12 mouse cellular contexts compared by ENCODE assay signal in the genomic region with DNA sequence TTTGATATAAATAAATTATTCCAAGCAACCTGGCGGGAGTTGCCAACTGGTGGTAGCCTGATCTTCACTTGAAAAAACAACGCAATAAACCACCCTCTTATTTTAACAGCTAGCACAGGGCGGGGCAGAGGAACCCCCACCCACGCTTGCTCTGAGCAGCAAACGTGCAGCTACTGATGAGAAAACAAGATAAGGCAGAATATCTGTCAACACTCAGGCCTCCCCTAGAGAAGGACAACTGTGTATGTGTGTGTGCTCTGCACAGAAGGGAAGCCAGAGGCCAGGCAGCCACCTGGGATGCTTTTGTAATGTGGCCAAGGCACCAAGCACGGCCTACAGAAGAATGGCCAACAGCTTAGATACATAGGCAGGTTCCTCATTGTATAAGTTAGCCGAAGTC. TPM values are rescaled to one million over a fixed set of nuclear protein-coding genes. Genes with fewer than 3 reads are reported as not detected.
DNase-seq lines count a peak whose midpoint lies in the region; ATAC-seq and TF ChIP-seq lines count a peak whose summit lies in the region.
"Had no signal": no experiment of that assay in that cellular context is flagged by ENCODE, and none has a peak within 500 bp of the region (broad histone marks: within the 10 kb centered on the region; RNA-seq: fewer than 3 reads in every experiment).

No protein-coding gene starts in this region.

- intact Hi-C loops in heart, adult 2 months (cut with DNase I): no loop called here

- whole genome bisulfite sequencing in heart, embryonic 13.5 days: 32% methylated on average over 7 of the region's 7 CpGs
- WGBS in heart, adult 2 months: 37% methylated on average over 7 of the region's 7 CpGs
- 16% methylated on average over 7 of the region's 7 CpGs for WGBS in liver, embryonic 15.5 days (ENCODE audit: insufficient replicate concordance)
- WGBS in midbrain, embryonic 11.5 days: 75% methylated on average over 7 of the region's 7 CpGs

- H3K79me2 ChIP-seq in heart, adult 2 months (replicated peaks; ENCODE audit: control insufficient read depth, insufficient read depth, low read length): no peaks in the 10 kb centered on the region

- no peak for TF ChIP-seq POLR2A in heart, adult 2 months (IDR thresholded peaks at IDR 0.05; ENCODE audit: insufficient read depth, low read depth, low read length)
- no peak for TF ChIP-seq POLR2A in testis, adult 2 months (IDR thresholded peaks at IDR 0.05; ENCODE audit: control insufficient read depth, low read depth, low read length)

- no peak for TF ChIP-seq CTCF in heart, adult 2 months (IDR thresholded peaks at IDR 0.05)
- TF ChIP-seq CTCF in testis, adult 2 months (IDR thresholded peaks at IDR 0.05; ENCODE audit: control insufficient read depth, insufficient read depth, insufficient replicate concordance, low read depth, low read length): no peak

- peaks cover 62% of the 10 kb centered on the region for H3K4me1 ChIP-seq in heart, embryonic 13.5 days
- H3K4me1 ChIP-seq in heart, adult 2 months (ENCODE audit: control insufficient read depth, insufficient read depth, low read length): peaks cover 7% of the 10 kb centered on the region
- H3K4me1 ChIP-seq in testis, adult 2 months (ENCODE audit: control insufficient read depth, insufficient read depth, low read length): peaks cover 7% of the 10 kb centered on the region
- H3K4me1 ChIP-seq in liver, embryonic 15.5 days (replicated peaks): peaks cover 29% of the 10 kb centered on the region
- no peaks in the 10 kb centered on the region for H3K4me1 ChIP-seq in midbrain, embryonic 11.5 days (ENCODE audit: control insufficient read depth, insufficient read depth, low read length)

- ATAC-seq in heart, embryonic 13.5 days (ENCODE audit: extremely low read depth, insufficient number of reproducible peaks, low FRiP score, low TSS enrichment): no peak
- peak; percentile 91 for ATAC-seq in liver, embryonic 15.5 days (ENCODE audit: insufficient read depth)
- ATAC-seq in midbrain, embryonic 11.5 days (ENCODE audit: low FRiP score): no peak
- ATAC-seq: Patski had no signal

- H3K9me3 ChIP-seq in heart, embryonic 13.5 days: no peaks in the 10 kb centered on the region
- H3K9me3 ChIP-seq in liver, embryonic 15.5 days (replicated peaks): no peaks in the 10 kb centered on the region
- no peaks in the 10 kb centered on the region for H3K9me3 ChIP-seq in midbrain, embryonic 11.5 days (ENCODE audit: control insufficient read depth, low read length)
- H3K9me3 ChIP-seq: hindbrain, embryonic 15.5 days had no signal

- H3K27ac ChIP-seq in heart, embryonic 13.5 days (replicated peaks): 0 out of 2 replicates have a peak overlapping the region, but pooled peaks have one; percentile 42
- no peak overlapping the region for H3K27ac ChIP-seq in heart, adult 2 months
- peak overlapping the region; percentile 47; the same call in 1 of the 2 replicates for H3K27ac ChIP-seq in testis, adult 2 months (ENCODE audit: control insufficient read depth, insufficient read depth, low read depth, low read length)
- H3K27ac ChIP-seq in liver, embryonic 15.5 days (replicated peaks): no peak overlapping the region
- H3K27ac ChIP-seq in midbrain, embryonic 11.5 days (ENCODE audit: low read depth, low read length): no peak overlapping the region
- H3K27ac ChIP-seq: hindbrain, embryonic 15.5 days had no signal

- H3K27me3 ChIP-seq in heart, embryonic 13.5 days (replicated peaks): no peaks in the 10 kb centered on the region
- no peaks in the 10 kb centered on the region for H3K27me3 ChIP-seq in heart, adult 2 months (ENCODE audit: control insufficient read depth, insufficient read depth, low read length)
- no peaks in the 10 kb centered on the region for H3K27me3 ChIP-seq in testis, adult 2 months (ENCODE audit: control insufficient read depth, insufficient read depth, low read length)
- no peaks in the 10 kb centered on the region for H3K27me3 ChIP-seq in liver, embryonic 15.5 days
- H3K27me3 ChIP-seq in midbrain, embryonic 11.5 days (ENCODE audit: control insufficient read depth, insufficient read depth, low read length): no peaks in the 10 kb centered on the region
- H3K27me3 ChIP-seq: hindbrain, embryonic 15.5 days; Patski had no signal

- H3K4me2 ChIP-seq in heart, embryonic 13.5 days: no peak overlapping the region
- peak overlapping the region; percentile 26 for H3K4me2 ChIP-seq in liver, embryonic 15.5 days
- H3K4me2 ChIP-seq in midbrain, embryonic 11.5 days: no peak overlapping the region
- H3K4me2 ChIP-seq: hindbrain, embryonic 15.5 days had no signal

- no peak for DNase-seq in heart, adult 2 months
- DNase-seq in testis, postnatal 14 days (ENCODE audit: low spot score): no peak
- DNase-seq in right cerebral cortex, adult 18-20 months: no peak
- DNase-seq in gastrocnemius, postnatal 25 days: no peak
- DNase-seq in midbrain, embryonic 11.5 days (ENCODE audit: low spot score, missing footprints): no peak
- DNase-seq: embryo, embryonic 11 days; left cerebral cortex, postnatal 4 days had no signal

- H3K4me3 ChIP-seq in heart, embryonic 13.5 days: no peak overlapping the region
- H3K4me3 ChIP-seq in heart, adult 2 months: no peak overlapping the region
- H3K4me3 ChIP-seq in testis, adult 2 months (ENCODE audit: control insufficient read depth, low read depth, low read length): no peak overlapping the region
- H3K4me3 ChIP-seq in liver, embryonic 15.5 days (replicated peaks): no peak overlapping the region
- H3K4me3 ChIP-seq in midbrain, embryonic 11.5 days (ENCODE audit: low read depth, low read length): no peak overlapping the region
- H3K4me3 ChIP-seq: hindbrain, embryonic 15.5 days had no signal

- H3K9ac ChIP-seq in heart, embryonic 13.5 days: no peak overlapping the region; the same call in 1 of the 2 replicates
- no peak overlapping the region for H3K9ac ChIP-seq in heart, adult 2 months (ENCODE audit: low read depth, low read length)
- H3K9ac ChIP-seq in liver, embryonic 15.5 days: no peak overlapping the region
- no peak overlapping the region for H3K9ac ChIP-seq in midbrain, embryonic 11.5 days (ENCODE audit: low read length)
- H3K9ac ChIP-seq: hindbrain, embryonic 15.5 days had no signal

- no peaks in the 10 kb centered on the region for H3K36me3 ChIP-seq in heart, embryonic 13.5 days
- H3K36me3 ChIP-seq in heart, adult 2 months (ENCODE audit: control insufficient read depth, insufficient read depth, low read length): no peaks in the 10 kb centered on the region
- H3K36me3 ChIP-seq in testis, adult 2 months (ENCODE audit: control insufficient read depth, insufficient read depth, low read length): no peaks in the 10 kb centered on the region
- H3K36me3 ChIP-seq in liver, embryonic 15.5 days (replicated peaks): no peaks in the 10 kb centered on the region
- H3K36me3 ChIP-seq in midbrain, embryonic 11.5 days (ENCODE audit: control insufficient read depth, insufficient read depth, low read length): no peaks in the 10 kb centered on the region
- H3K36me3 ChIP-seq: hindbrain, embryonic 15.5 days had no signal

- no peak for TF ChIP-seq EP300 in heart, adult 2 months (IDR thresholded peaks at IDR 0.05; ENCODE audit: insufficient read depth, low read depth, low read length)

RNA-seq across cellular contexts. Expression of a gene that starts 43.4 kb away (rescaled TPM):
- 8.5 and 9.3 TPM in 2 replicates for polyA plus RNA-seq in heart, embryonic 13.5 days (2015; fragmentation: Nextera tagmentation; extraction: Ambion mirVana)
- total RNA-seq in heart, adult 2 months (2021): 1 to 10 TPM; 1.5 TPM
- polyA plus RNA-seq in heart, adult 2 months (2012; rRNA removed): 1.9 and 2.0 TPM in 2 replicates
- polyA plus RNA-seq in testis, adult 2 months (2012; rRNA removed): 1.3 and 1.6 TPM in 2 replicates
- 5.2 and 5.7 TPM in 2 replicates for polyA plus RNA-seq in liver, embryonic 15.5 days (2015; fragmentation: Nextera tagmentation; extraction: Ambion mirVana)
- total RNA-seq in gastrocnemius, postnatal 25 days (2021): 1 to 10 TPM in 1 of 2 experiments, under 1 TPM in 1; 0.38 to 1.3 TPM
- 9.4 and 9.5 TPM in 2 replicates for polyA plus RNA-seq in midbrain, embryonic 11.5 days (2014; fragmentation: Nextera tagmentation; extraction: Ambion mirVana)

Comparison
In these comparisons a context has a peak if more than half of its experiments do, and no peak if none do; other contexts are left out.
1. H3K27ac ChIP-seq: peak in heart, embryonic 13.5 days (single experiment) and testis, adult 2 months (single experiment); none in heart, adult 2 months (single experiment), liver, embryonic 15.5 days (single experiment) and midbrain, embryonic 11.5 days (single experiment).